Mouse (Mus musculus) adrenal gland, postnatal 25 days (tissue): ENCODE measurements around the gene Smim13. TPM values are rescaled to one million over a fixed set of nuclear protein-coding genes. Genes with fewer than 3 reads are reported as not detected.

Source experiments
- DNase-seq: peaks from one replicate; pipeline ENCODE4 v3.0.0; 2021; ENCODE audit warnings: mixed read lengths
- total RNA-seq: library from RNA; stranded (reverse); gene quantifications from 2 replicates; pipeline ENCODE4 v1.2.3, GENCODE M21; 2021

Smim13 gene
- total RNA-seq, 1 experiment from 2014 or later: 14.4 TPM

- no peak for DNase-seq
Measured at GRCm38 (mm10) chr13:41291466-41291974, 41.9 kb downstream of the Smim13 start.

GRCm38 (mm10) chr13:41293595-41293994 is 44.0 kb downstream of the Smim13 start:
- no peak for DNase-seq

- no peak for DNase-seq
Measured at GRCm38 (mm10) chr13:41295886-41296285, 46.2 kb downstream of the Smim13 start.

- DNase-seq: no peak
Measured at GRCm38 (mm10) chr13:41296396-41296795, 46.8 kb downstream of the Smim13 start.

GRCm38 (mm10) chr13:41298533-41298932 is 48.9 kb downstream of the Smim13 start:
- no peak for DNase-seq

GRCm38 (mm10) chr13:41298996-41299395 is 49.4 kb downstream of the Smim13 start:
- DNase-seq: no peak

- DNase-seq: no peak
Measured at GRCm38 (mm10) chr13:41300037-41300436, 50.4 kb downstream of the Smim13 start.

GRCm38 (mm10) chr13:41302716-41303115 is 53.1 kb downstream of the Smim13 start:
- DNase-seq: peak; percentile 85

- no peak for DNase-seq
Measured at GRCm38 (mm10) chr13:41320749-41321148, 71.1 kb downstream of the Smim13 start.

- DNase-seq: no peak
Measured at GRCm38 (mm10) chr13:41321433-41321832, 71.8 kb downstream of the Smim13 start.

GRCm38 (mm10) chr13:41324631-41325030 is 75.0 kb downstream of the Smim13 start:
- no peak for DNase-seq

GRCm38 (mm10) chr13:41325346-41325745 is 75.7 kb downstream of the Smim13 start:
- DNase-seq: no peak

- DNase-seq: no peak
Measured at GRCm38 (mm10) chr13:41326134-41326533, 76.5 kb downstream of the Smim13 start.

Other genes with a start within 250 kb of the Smim13 start
- 55.6 and 61.6 TPM in 2 replicates for gene Pak1ip1, start 248.8 kb upstream of the Smim13 start, total RNA-seq
- 160 and 178 TPM in 2 replicates for gene Tmem14c, start 233.6 kb upstream of the Smim13 start, total RNA-seq
- gene Mak, start 170.1 kb upstream of the Smim13 start, total RNA-seq: not detected in 2 replicates
- not detected in 2 replicates for gene Gcm2, start 138.8 kb upstream of the Smim13 start, total RNA-seq
- gene Sycp2l, start 135.5 kb upstream of the Smim13 start, total RNA-seq: not detected in 2 replicates
- gene Elovl2, start 29.4 kb upstream of the Smim13 start, total RNA-seq: 0.33 and 3.1 TPM in 2 replicates
- not detected in 2 replicates for gene Gm17364, start 24.1 kb downstream of the Smim13 start, total RNA-seq
- 22.7 and 32.3 TPM in 2 replicates for gene Nedd9, start 237.5 kb downstream of the Smim13 start, total RNA-seq